Mouse (Mus musculus) heart, embryonic 14.5 days (tissue): Measurements from ENCODE around the gene Pex14. TPM values are rescaled to one million over a fixed set of nuclear protein-coding genes. Genes with fewer than 3 reads are reported as not detected.
"Not testable (repeated sequence)": the region's sequence is repeated elsewhere in the genome, so short reads cannot be mapped to it uniquely, and the experiment has no call there.

Source experiments
- ATAC-seq: fragments of 200-750 bp; cut with Nextera tagmentation; 2 replicates; pipeline ENCODE4 v1.8.0; 2017; ENCODE audit warnings: low read depth, moderate TSS enrichment; ENCODE audit not compliant: insufficient number of reproducible peaks, insufficient read depth, low FRiP score
- H3K27ac ChIP-seq, 2 experiments: fragments of 200-500 bp in 1 of 2; fragments of 300-500 bp in 1 of 2; sonication (generic) in 1 of 2; replicated peaks in 1 of 2; 2 replicates each; pipeline ENCODE4 v1.5.1; 2012 to 2014; ENCODE audit warnings: low read depth in 2 of 2, low read length in 2 of 2, control low read depth in 1 of 2, mild to moderate bottlenecking in 1 of 2, mixed read lengths in 1 of 2; ENCODE audit not compliant: control insufficient read depth in 1 of 2, insufficient read depth in 1 of 2
- H3K27me3 ChIP-seq: fragments of 300-500 bp; sonication (generic); 2 replicates; pipeline ENCODE4 v1.6.1; 2014; ENCODE audit warnings: mild to moderate bottlenecking, low read length, control low read depth; ENCODE audit not compliant: control insufficient read depth, insufficient read depth
- H3K36me3 ChIP-seq: fragments of 300-500 bp; sonication (generic); 2 replicates; pipeline ENCODE4 v1.6.1; 2014; ENCODE audit warnings: mild to moderate bottlenecking, control low read depth, low read length, mixed read lengths; ENCODE audit not compliant: control insufficient read depth, insufficient read depth
- H3K4me1 ChIP-seq, 2 experiments: fragments of 200-500 bp in 1 of 2; fragments of 300-500 bp in 1 of 2; sonication (generic) in 1 of 2; 2 replicates each; pipeline ENCODE4 v1.6.1; 2012 to 2014; ENCODE audit warnings: low read length in 2 of 2, control low read depth in 1 of 2, mixed read lengths in 1 of 2; ENCODE audit not compliant: control insufficient read depth in 2 of 2, insufficient read depth in 2 of 2
- H3K4me2 ChIP-seq: fragments of 300-500 bp; sonication (generic); 2 replicates; pipeline ENCODE4 v1.6.1; 2014; ENCODE audit warnings: mild to moderate bottlenecking, low read length
- H3K4me3 ChIP-seq, 2 experiments: fragments of 200-500 bp in 1 of 2; fragments of 300-500 bp in 1 of 2; sonication (generic) in 1 of 2; 2 replicates each; pipeline ENCODE4 v1.5.1; 2012 to 2014; ENCODE audit warnings: low read length in 2 of 2, mild to moderate bottlenecking in 2 of 2, control low read depth in 1 of 2, low read depth in 1 of 2, moderate library complexity in 1 of 2; ENCODE audit not compliant: control insufficient read depth in 1 of 2, insufficient read depth in 1 of 2
- H3K9ac ChIP-seq: fragments of 300-500 bp; sonication (generic); 2 replicates; pipeline ENCODE4 v1.6.1; 2014; ENCODE audit warnings: mild to moderate bottlenecking, low read length
- H3K9me3 ChIP-seq: fragments of 300-500 bp; sonication (generic); 2 replicates; pipeline ENCODE4 v1.6.1; 2016; ENCODE audit warnings: low read length, control low read depth; ENCODE audit not compliant: control insufficient read depth
- WGBS: fragments of 180-500 bp; shearing (Covaris S2); extraction: QIAGEN DNeasy Blood & Tissue Kit; methylation state at CpG from one replicate; pipeline ENCODE4 v1.1.7; 2014; 5-methylcytosine and 5-hydroxymethylcytosine counted together
- polyA plus RNA-seq: library from polyadenylated mRNA; unstranded; fragments of >200 nt; fragmentation: Nextera tagmentation; extraction: Ambion mirVana; gene quantifications from 2 replicates; pipeline ENCODE4 v1.2.1, GENCODE M21; 2014

Pex14 gene
- polyA plus RNA-seq, 1 experiment from 2014 or later = 31.2 TPM

- H3K27me3 ChIP-seq = no peaks in the 10 kb centered on the region
- peaks cover 5% of the 10 kb centered on the region for H3K36me3 ChIP-seq
- WGBS = 80% methylated on average over 3 of the region's 3 CpGs
Measured at GRCm38 (mm10) chr4:149101456-149101855, 1.8 kb upstream of the Pex14 start.

DNA sequence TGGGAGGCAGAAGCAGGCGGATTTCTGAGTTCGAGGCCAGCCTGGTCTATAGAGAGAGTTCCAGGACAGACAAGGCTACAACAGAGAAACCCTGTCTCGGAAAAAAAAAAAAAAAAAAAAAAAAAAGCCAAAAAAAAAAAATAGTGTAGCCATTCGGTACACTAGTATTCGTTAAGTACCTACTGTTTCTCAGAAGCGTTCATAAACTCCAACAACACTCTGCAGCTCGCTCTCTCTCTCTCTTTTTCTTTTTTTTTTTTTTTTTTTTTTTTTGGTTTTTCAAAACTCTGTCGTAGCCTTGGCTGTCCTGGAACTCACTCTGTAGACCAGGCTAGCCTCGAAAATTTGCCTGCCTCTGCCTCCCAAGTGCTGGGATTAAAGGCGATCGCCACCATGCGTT, 773 bp upstream of the Pex14 start:
- not testable (repeated sequence) for H3K4me2 ChIP-seq, H3K4me3 ChIP-seq

More at GRCm38 (mm10) chr4:149101456-149101855, 1.8 kb upstream of the Pex14 start:
- H3K4me1 ChIP-seq = peaks cover 6 to 25% of the 10 kb centered on the region in 2 experiments
- H3K9ac ChIP-seq = no peak overlapping the region
- H3K27ac ChIP-seq = no peak overlapping the region
- no peak overlapping the region for H3K4me3 ChIP-seq
- no peaks in the 10 kb centered on the region for H3K9me3 ChIP-seq
- ATAC-seq = no peak
- no peak overlapping the region for H3K4me2 ChIP-seq

DNA sequence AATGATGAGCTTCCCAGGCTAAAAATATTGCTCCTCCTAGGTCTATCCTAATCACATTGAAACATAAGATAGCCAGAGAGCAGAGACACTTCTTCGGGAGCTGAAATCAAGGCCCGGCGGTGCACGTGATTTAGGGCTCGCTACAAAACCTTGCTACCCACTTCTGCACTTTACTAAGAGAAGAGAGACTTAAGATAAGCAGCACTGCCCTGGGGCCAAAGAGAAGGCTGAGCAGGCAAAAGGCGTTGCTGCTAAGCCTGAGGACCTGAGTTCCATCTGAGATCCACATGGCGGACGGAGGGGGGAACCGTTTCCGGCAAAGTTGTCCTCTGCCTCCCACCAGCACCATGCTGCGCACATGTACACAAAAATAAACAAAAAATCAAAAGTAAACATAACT, 1.1 kb downstream of the Pex14 start:
- H3K36me3 ChIP-seq = no peaks in the 10 kb centered on the region
- H3K4me3 ChIP-seq = peak overlapping the region; percentile 92 to 99
- no peak for ATAC-seq
- H3K9me3 ChIP-seq = no peaks in the 10 kb centered on the region
- H3K27me3 ChIP-seq = no peaks in the 10 kb centered on the region
- peak overlapping the region; percentile 98 for H3K4me2 ChIP-seq
- H3K27ac ChIP-seq = no peak overlapping the region
- 2% methylated on average over 11 of the region's 11 CpGs for WGBS
- H3K4me1 ChIP-seq = peaks cover 6 to 16% of the 10 kb centered on the region in 2 experiments
- peak overlapping the region; percentile 95 for H3K9ac ChIP-seq

More for the DNA sequence above, 773 bp upstream of the Pex14 start:
- H3K9me3 ChIP-seq, H3K27me3 ChIP-seq, H3K27ac ChIP-seq, H3K36me3 ChIP-seq, H3K9ac ChIP-seq, ATAC-seq: not testable (repeated sequence)
- WGBS = 85% methylated on average over 12 of the region's 12 CpGs
- peaks cover 6 to 25% of the 10 kb centered on the region in 2 experiments for H3K4me1 ChIP-seq

DNA sequence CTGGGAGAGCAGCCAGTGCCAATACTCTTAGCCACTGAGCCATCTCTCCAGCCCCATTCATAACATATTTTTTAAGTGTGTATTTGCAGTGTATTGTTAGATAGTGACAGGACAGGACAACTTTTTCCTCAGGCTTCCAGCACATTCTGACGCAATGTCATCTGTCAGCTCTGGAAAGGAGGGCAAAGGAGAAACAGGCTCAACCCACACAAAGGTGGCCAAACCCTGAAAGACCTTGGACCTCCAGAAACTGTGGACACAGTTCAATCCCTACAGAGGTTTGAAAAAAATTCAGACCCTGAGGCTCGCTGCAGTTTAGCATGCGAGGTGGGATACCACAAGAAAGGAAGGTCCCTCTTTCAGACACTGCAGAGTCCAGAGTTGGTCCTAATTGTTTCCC, 1.7 kb downstream of the Pex14 start:
- 63% methylated on average over 3 of the region's 3 CpGs for WGBS

GRCm38 (mm10) chr4:149091364-149091763, 8.3 kb downstream of the Pex14 start:
- no peak overlapping the region for H3K4me3 ChIP-seq
- H3K36me3 ChIP-seq = peaks cover 11% of the 10 kb centered on the region
- no peaks in the 10 kb centered on the region for H3K9me3 ChIP-seq
- no peak overlapping the region for H3K4me2 ChIP-seq
- no peaks in the 10 kb centered on the region for H3K27me3 ChIP-seq
- no peak overlapping the region for H3K27ac ChIP-seq
- peaks cover 0 to 7% of the 10 kb centered on the region in 2 experiments; a peak in 2 of 4 replicates for H3K4me1 ChIP-seq
- no peak overlapping the region for H3K9ac ChIP-seq
- no peak for ATAC-seq
- 73% methylated on average over 8 of the region's 8 CpGs for WGBS

More for the DNA sequence above, 1.7 kb downstream of the Pex14 start:
- Histone ChIP-seq H3K9me3 (no peaks in the 10 kb centered on the region), H3K4me2 (peak overlapping the region; percentile 98), H3K27ac (no peak overlapping the region), H3K4me3 (no peak overlapping the region), H3K36me3 (peaks cover 3% of the 10 kb centered on the region), H3K9ac (peak overlapping the region; percentile 95; the same call in 1 of the 2 replicates), H3K4me1 (peaks cover 6 to 16% of the 10 kb centered on the region in 2 experiments), H3K27me3 (no peaks in the 10 kb centered on the region)
- no peak for ATAC-seq

DNA sequence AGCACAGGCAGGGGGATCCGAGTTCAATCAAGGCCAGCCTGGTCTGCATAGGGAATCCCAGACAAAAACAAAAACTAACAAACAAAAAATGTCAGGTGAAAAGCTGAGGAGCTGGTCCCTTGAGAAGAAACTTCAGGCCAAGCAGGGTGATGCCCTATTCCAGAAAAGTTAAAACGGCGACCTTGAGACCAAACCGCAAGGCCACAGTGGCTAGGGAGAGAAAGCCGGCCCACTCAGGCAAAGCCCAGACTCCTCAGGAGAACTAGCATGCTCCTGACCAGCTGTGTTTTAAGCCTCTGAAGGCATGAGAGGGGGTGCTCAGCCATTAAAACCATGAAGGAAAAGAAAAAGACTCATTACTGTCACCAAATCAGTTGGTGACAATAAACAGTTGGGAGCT, 14.3 kb downstream of the Pex14 start:
- WGBS = 68% methylated on average over 5 of the region's 5 CpGs
- no peak overlapping the region for H3K4me2 ChIP-seq
- no peak for ATAC-seq
- H3K36me3 ChIP-seq = no peaks in the 10 kb centered on the region
- H3K27ac ChIP-seq = no peak overlapping the region
- peak overlapping the region; percentile 39 for H3K9ac ChIP-seq
- peaks cover 14 to 26% of the 10 kb centered on the region in 2 experiments for H3K4me1 ChIP-seq
- no peak overlapping the region for H3K4me3 ChIP-seq
- H3K27me3 ChIP-seq = no peaks in the 10 kb centered on the region
- no peaks in the 10 kb centered on the region for H3K9me3 ChIP-seq

DNA sequence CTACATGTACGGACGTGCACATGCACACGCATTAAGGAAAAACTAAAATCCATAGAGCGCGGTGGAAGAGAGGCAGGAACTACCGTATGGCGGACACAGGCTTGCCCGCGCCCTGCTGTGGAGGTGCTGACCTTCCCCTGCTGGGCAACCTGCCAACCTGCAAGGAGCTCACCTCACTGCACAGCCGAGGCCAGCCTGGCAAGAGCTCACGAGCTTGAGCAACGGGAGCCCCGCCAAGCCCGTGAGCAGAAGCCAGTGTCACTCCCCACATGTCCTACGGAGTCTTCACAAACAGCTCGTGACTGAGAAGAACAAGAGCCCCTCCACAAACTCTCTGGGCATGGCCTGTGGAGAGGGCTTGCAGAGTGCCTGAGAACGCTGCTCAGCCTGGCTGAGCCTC, 18.1 kb downstream of the Pex14 start:
- H3K4me2 ChIP-seq = peak overlapping the region; percentile 55
- no peaks in the 10 kb centered on the region for H3K36me3 ChIP-seq
- H3K27me3 ChIP-seq = no peaks in the 10 kb centered on the region
- peaks cover 16 to 27% of the 10 kb centered on the region in 2 experiments for H3K4me1 ChIP-seq
- no peak overlapping the region for H3K4me3 ChIP-seq
- H3K27ac ChIP-seq = peak overlapping the region; percentile 80 to 87
- WGBS = 42% methylated on average over 17 of the region's 17 CpGs
- no peaks in the 10 kb centered on the region for H3K9me3 ChIP-seq
- peak overlapping the region; percentile 61 for H3K9ac ChIP-seq
- ATAC-seq = peak; percentile 88

- Histone ChIP-seq H3K36me3 (peaks cover 6% of the 10 kb centered on the region; the same call in 1 of the 2 replicates), H3K4me1 (peaks cover 16 to 29% of the 10 kb centered on the region in 2 experiments), H3K27me3 (no peaks in the 10 kb centered on the region), H3K9me3 (no peaks in the 10 kb centered on the region), H3K9ac (no peak overlapping the region), H3K27ac (no peak overlapping the region), H3K4me2 (no peak overlapping the region), H3K4me3 (no peak overlapping the region)
- WGBS = 90% methylated on average over 8 of the region's 8 CpGs
- ATAC-seq = no peak
Measured at GRCm38 (mm10) chr4:149080111-149080510, 19.6 kb downstream of the Pex14 start.
